Mouse (Mus musculus) adrenal gland, adult (tissue): ENCODE measurements around the gene Stx5a.
"Not testable (repeated sequence)": the region's sequence is repeated elsewhere in the genome, so short reads cannot be mapped to it uniquely, and the experiment has no call there.

Source experiments
- DNase-seq, 2 experiments: peaks; one replicate each; pipeline ENCODE4 v3.0.0; 2022 to 2023; ENCODE audit warnings: low spot score in 1 of 2; ENCODE audit not compliant: inconsistent age in 2 of 2

Gene Stx5a

DNA sequence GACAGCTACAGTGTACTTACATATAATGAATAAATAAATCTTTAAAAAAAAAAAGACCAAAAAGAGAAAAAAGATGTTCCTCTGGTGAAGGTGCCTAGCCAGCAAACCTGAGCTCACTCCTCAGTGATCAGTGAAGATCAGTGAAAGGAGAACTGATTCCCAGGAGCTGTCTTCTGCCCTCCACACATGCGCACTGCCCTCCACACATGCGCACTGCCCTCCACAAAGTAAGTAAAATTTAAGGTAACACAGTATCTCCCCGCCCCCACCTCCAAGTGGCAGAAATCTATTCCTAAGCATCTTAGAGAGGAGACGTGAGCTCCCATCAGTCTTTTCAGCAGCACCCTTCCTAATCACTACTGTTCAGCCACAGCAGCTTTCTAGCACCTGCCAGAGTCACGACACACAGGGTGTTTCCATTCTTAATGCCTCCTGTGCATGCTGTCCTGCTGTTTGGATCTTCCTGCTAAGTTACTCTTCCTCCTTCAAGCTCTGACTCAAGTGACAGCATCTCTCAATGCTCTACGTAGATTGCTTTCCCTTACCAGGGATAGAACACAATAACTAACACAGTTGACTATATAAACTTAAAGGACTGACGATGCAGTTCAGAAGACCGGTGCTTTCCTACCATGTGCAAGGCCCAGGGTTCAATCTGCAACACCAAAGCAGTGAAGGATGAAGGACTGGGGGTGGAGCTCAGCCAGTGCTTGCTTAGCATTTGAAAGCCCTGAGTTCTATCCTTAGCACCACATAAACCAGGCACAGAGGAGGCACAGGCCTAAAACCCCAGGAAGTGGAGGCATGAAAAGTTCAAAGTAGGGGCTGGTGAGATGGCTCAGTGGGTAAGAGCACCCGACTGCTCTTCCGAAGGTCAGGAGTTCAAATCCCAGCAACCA, 25.1 kb upstream of the Stx5a start:
- DNase-seq: no peak

- no peak for DNase-seq
These were observed 24.3 kb upstream of the Stx5a start for GRCm38 (mm10) chr19:8716767-8717475.

DNA sequence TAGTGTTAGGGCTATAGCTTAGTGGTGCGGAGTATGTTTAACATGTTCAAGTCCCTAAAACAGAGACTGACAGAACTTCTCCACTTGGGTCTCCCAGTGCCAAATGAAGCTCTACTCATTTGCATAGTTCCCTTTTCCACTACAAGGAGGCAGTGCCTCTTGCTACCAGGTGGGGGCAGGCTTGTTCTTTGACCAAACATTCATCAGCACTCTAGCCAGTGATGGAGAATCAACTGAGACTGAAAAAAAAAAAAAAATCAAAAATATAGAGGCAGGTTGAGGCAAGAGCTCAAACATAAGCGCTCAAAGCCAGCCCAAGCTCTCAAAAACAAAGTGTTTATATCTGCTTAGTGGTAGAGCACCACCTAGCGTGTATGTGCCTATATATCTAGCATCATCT, 22.9 kb upstream of the Stx5a start:
- peak; percentile 64 to 86 for DNase-seq

- peak in 1 of 2 experiments; percentile 31 for DNase-seq
These were observed 22.2 kb upstream of the Stx5a start for GRCm38 (mm10) chr19:8719037-8719436.

DNA sequence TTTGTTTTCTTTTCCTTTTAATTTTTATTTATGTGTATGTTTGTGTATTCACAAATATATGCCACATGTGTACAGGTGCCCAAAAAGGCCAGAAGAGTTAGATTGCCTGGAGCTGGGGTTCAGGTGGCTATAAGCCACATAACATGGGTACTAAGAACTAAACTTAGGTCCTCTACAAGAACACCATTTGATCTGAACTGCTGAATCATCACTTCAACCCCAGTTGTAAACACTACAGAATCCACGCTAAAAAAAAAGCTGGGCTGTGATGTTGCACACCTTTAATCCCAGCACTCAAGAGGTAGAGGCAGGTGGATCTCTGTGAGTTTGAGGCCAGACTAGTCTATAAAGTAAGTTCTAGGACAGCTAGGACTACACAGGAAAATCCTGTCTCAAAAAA, 19.8 kb upstream of the Stx5a start:
- peak in 1 of 2 experiments; percentile 36 for DNase-seq

GRCm38 (mm10) chr19:8722021-8722420, 19.2 kb upstream of the Stx5a start:
- peak in 1 of 2 experiments; percentile 39 for DNase-seq

- no peak for DNase-seq
These were observed 18.7 kb upstream of the Stx5a start for GRCm38 (mm10) chr19:8722559-8722906.

DNA sequence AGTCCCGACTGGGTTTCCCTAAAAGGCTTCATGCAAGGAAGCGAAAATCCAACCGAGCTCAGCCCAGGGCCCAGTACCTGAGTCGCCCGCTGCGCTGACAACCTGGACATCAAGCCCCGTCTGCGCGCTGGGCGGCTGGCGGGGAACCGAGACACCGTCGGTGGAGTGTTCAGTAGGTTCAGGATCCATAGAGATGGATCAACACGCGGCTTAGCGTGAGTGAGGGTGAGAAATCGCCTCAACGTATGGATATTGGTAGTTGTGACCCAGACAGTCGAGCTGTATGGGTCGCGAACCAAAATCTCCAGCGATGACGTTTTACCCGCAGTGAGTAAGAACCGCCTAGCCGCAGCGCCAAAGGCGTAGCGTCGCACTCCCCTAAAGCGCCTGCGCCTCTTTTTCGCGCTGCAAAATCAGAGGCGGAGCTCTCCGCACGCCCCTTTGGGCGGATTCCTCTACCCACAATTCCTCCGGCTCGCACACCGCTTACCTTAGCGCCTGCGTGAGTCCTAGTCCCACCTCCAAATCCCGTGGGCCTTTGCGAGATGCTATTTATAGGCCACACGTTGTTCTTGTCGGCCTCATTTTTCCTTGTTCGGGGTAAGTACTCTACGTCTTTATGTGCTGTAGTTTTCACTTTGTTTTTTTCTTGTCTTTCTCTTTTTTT, 18.2 kb upstream of the Stx5a start, which contains the start of gene Slc3a2:
Gene Slc3a2, minus strand, starts transcription at position 463 of the 667 bp plus-strand sequence.
- peak; percentile 98 for DNase-seq

DNA sequence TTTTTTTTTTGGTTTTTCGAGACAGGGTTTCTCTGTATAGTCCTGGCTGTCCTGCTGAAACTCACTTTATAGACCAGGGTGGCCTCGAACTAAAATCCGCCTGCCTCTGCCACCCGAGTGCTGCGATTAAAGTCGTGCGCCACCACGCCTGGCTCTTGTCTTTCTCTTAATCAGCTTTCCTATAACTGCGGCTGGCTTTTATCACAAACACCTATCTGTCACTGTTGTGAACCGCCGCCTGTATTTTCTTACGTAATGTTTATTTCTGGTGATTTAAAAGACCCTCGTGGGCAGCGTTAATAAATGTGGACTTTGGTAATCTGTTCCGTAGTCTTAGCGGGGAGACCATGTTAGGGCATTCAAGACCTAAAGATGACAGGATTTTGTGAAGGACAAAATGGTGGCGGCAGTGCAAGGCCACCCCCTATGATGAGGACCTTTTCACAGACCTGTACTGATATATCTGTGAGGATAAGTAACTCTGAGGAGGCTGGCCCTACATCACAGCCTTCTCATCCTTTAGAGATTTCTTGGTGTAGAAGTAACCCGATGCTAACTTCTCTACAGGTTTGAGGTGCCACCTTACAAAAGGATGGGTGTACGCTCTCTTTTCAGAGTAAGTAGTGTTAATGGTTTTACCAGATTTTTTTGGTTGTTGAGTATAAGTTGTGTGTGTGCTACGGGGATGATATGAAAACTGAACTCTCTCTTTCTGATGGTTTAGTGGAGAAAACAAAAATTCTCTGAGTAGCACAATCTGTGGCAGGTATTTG, 17.5 kb upstream of the Stx5a start:
- DNase-seq: peak in 1 of 2 experiments; percentile 70

DNA sequence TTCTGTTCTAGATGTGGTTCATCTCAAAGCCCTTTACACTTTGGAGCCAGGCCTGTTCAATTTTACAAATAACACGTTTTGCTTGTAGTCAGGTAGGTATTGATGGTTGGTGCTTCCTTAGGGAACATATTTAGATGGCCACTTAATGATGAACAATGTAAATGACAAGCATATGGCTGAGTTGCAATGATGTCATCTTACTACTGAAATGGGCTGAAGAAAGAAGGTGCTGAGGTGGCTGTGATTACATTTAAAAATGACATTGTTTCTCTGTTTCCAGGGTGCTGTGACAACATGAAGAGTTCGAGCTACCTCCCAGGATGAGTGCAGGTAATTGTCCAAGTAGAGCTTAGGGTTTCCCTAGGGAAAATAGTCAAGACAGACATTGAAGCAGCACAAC, 16.8 kb upstream of the Stx5a start:
- no peak for DNase-seq

- peak in 1 of 2 experiments; percentile 26 for DNase-seq
These were observed 16.1 kb upstream of the Stx5a start for GRCm38 (mm10) chr19:8725081-8725613.

GRCm38 (mm10) chr19:8726609-8727390, 14.4 kb upstream of the Stx5a start:
- DNase-seq: no peak

DNA sequence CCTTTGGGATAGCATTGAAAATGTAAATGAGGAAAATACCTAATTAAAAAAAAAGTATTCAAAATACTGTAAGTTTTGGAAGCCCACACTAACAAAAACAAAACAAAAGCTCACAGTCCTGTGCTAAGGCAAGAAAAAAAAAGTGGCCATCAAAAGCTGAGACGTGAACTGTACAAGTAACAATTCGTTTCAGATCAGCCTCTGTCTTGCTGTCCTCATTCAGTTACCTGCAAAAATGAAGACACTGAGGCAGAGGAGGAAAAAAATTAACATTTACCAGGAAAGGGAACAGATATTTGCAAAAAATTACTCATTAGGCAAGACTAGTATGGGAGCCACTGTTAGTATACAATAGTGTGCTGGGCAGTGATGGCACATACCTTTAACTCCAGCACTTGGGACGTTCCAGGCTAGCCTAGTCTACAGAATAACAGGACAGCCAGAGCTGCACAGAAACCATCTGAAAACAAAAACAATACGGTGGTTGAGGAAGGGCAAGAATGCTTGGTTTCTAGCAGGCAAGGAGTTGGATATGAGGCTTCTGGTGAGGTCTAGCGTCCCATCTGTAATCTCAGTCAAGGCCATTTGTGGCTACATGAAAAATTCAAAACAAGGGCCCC, 13.6 kb upstream of the Stx5a start:
- DNase-seq: no peak

DNA sequence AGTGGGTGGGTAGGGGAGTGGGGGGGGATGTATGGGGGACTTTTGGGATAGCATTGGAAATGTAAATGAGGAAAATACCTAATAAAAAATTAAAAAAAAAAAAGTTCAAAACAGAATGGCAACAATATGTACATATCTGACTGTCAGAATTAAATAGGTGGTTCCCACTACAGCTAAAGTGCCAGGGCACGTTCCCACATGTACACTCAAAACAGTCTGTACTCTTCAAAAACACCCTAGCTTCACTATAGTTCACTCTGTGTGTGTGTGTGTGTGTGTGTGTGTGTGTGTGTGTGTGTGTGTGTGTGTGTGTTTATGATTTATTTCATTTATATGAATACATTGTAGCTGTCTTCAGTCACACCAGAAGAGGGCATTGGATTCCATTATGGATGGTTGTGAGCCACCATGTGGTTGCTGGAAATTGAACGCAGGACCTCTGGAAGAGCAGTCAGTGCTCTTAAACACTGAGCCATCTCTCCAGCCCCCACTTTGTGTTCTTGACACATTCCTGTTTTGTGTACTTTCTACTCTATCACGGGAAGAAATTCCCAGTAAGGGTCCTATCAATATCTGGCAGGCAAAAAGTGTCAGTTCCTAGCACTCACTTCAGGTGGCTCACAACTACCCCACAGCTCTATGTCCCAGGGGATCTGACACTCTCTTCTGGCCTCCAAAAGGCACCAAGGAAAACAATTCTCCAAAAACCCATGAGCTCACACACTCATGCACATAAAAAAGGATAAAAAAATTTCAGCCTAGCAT, 12.7 kb upstream of the Stx5a start:
- not testable (repeated sequence) for DNase-seq

DNA sequence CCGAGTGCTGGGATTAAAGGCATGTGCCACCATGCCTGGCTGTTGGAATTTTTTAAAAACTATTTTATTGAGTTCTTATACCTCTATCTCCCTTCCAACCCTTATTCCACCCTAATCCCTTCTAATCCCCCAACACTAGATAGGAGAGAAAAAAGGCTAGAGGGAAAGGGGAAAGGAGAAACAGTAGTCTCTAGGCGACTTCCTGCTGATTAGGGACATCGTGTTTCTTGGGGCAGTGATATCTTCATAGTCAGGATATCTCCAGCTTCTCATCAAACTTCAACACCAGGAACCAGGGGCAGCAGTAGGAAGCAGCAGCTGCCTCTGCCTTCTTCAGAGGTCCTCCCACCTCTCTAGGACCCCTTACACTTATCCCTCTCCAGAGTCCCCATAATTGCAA, 6.9 kb upstream of the Stx5a start:
- no peak for DNase-seq

DNA sequence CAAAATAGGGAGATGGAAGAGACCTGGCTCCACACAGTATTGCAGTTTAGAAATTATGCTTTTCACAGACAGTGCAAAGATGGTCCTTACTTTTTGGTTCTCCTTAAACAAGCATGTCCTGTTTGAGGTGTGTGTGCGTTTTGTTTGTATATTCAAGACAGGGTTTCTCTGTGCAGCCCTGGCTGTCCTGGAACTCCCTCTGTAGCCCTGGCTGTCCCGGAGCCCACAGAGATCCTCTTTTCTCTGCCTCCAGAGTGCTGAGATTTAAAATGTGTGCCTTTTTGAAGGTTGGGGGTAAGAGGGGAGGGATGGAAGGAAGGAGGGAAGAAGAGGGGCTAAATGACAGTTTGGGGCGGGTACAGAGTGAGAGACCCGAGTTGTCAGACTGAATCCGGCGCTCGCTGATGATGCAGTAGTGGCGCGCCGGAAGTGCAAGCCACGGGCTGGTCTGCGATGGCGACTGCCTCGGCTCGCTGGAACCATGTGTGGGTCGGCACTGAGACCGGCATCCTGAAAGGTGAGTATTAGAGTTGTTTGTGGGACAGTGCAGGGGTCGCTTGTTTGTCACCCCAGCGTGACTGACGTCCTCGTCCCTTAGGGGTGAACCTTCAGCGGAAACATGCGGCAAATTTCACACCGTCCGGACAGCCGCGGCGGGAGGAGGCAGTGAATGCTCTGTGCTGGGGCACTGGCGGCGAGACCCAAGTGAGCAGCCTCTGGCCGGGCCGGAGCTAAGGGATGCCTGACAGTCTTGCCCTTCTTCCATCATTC, 5.6 kb upstream of the Stx5a start, which contains the start of gene Wdr74:
Gene Wdr74, plus strand, starts transcription at position 439 of the 771 bp plus-strand sequence.
- DNase-seq: peak; percentile 91 to 98

DNA sequence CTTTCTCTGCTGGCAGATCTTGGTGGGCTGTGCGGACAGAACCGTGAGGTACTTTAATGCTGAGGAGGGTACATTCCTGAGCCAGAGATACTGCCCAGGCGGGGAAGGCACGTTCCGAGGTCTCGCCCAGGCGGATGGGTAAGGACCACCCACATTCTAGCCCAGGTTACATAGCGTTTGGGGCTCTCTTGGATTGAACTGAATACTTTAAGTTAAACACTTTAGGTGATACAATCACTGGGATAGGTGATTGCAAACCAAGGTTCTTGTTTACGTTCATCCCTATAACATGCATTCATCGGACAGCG, 5.1 kb upstream of the Stx5a start:
- DNase-seq: no peak

GRCm38 (mm10) chr19:8738911-8739310, 2.3 kb upstream of the Stx5a start:
- DNase-seq: no peak
